Mouse (Mus musculus) left cerebral cortex, postnatal 14 days (tissue): Measurements from ENCODE around the gene Clip4. TPM values are rescaled to one million over a fixed set of nuclear protein-coding genes. Genes with fewer than 3 reads are reported as not detected.
A peak's percentile ranks its signal among the peaks of the same experiment; 100 is the strongest.
"Not testable (repeated sequence)": the region's sequence is repeated elsewhere in the genome, so short reads cannot be mapped to it uniquely, and the experiment has no call there.

Experiments
- DNase-seq, 2 experiments: peaks; one replicate each; pipeline ENCODE4 v3.0.0; 2021 to 2022; ENCODE audit warnings: low spot score in 2 of 2, mixed read lengths in 1 of 2
- intact Hi-C: fragments of 180-260 bp; cut with DNase I; formaldehyde crosslinking; loops from one replicate; pipeline ENCODE4 v1.15.1; 2025
- long read RNA-seq, 2 experiments: library from polyadenylated mRNA; stranded (forward); transcript quantifications; one replicate each; pipeline ENCODE4 v2.0.0; 2021
- total RNA-seq, 2 experiments: library from RNA; stranded (reverse); gene quantifications; 2 replicates each; pipeline ENCODE4 v1.2.3; 2021

Clip4 gene
- total RNA-seq: 10 to 100 TPM; 53.4 to 54.2 TPM
- long read RNA-seq, experiment 1, partial matches to known transcripts: 27 of 42 reads
- long read RNA-seq, experiment 1, other reads (novel, unspliced or antisense): 15 of 42 reads
- long read RNA-seq, experiment 2, partial matches to known transcripts: 3 of 37 reads
- long read RNA-seq, experiment 2, other reads (novel, unspliced or antisense): 34 of 37 reads

GRCm38 (mm10) chr17:71768173-71768572 lies at the start of gene Clip4:
Clip4 (plus strand) TSS chr17:71768473.
- intact Hi-C loops, DNase-seq: not testable (repeated sequence)

GRCm38 (mm10) chr17:71720434-71720833 lies 47.8 kb upstream of the Clip4 start:
- no peak for DNase-seq
- intact Hi-C loops: no loop called here

- no peak for DNase-seq
- intact Hi-C loops: no loop called here
Measured at GRCm38 (mm10) chr17:71721019-71721418, 47.3 kb upstream of the Clip4 start.

DNA sequence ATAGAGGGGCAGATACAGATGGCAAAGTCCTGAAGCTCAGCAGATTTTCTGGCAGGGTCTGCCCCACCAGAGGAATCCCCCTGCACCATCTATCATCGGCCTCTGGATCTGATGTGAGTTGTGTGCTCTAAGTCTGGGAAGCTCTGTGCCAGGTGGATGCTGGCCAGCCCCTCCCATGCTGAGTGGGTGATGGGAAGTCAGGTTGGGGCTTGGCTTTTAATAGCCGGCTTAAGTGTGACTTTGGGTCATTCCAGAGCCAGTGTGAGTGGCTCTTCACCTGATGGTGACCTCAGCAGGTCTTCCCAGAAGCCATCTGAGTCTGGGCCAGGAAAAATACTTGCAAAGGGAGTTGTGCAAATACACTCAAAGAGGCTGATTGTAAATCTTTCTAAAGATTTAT lies 37.6 kb upstream of the Clip4 start:
- intact Hi-C loops: no loop called here
- no peak for DNase-seq

- no peak for DNase-seq
- intact Hi-C loops: no loop called here
Measured at GRCm38 (mm10) chr17:71736442-71736841, 31.8 kb upstream of the Clip4 start.

DNA sequence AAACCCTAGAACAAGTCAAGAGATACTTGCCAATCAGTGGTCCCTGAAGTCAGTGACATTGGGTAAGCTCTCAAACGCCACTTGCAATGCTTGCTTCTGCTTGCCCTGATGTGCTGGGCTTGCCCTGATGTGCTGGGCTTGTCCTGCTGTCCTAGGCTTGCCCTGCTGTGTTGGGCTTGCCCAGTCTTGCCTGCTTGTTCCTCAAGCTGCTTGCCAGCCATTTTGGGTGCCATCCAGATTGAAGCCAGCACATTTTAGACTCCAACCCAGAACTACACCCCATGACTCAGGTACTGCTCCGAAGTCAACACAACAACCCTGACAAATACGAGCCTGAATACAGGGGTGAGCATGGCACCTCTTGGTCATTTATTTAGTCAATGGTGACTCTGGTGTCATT lies 26.1 kb upstream of the Clip4 start:
- no peak for DNase-seq
- intact Hi-C loops: no loop called here

DNA sequence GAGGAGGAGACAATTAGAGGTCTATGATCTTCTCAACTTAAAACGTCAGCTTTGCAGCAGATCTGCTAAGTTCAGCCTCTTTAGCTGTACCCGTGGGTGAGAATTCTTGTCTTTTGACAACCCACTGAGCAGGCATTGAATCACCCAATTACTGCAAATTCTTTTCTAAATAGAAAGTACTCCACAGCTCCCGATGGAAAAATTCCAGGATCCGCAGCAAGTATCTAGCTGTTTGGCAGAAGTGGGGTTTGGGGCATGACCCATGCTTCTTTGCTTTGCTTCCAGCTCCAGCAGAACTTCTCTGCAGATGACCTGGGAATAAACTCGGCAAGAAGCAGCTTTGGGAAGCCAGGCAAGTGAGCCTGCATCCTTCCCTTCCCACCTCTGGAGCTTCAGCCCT lies 25.3 kb upstream of the Clip4 start:
- intact Hi-C loops: no loop called here
- peak; percentile 58 to 63 for DNase-seq

DNA sequence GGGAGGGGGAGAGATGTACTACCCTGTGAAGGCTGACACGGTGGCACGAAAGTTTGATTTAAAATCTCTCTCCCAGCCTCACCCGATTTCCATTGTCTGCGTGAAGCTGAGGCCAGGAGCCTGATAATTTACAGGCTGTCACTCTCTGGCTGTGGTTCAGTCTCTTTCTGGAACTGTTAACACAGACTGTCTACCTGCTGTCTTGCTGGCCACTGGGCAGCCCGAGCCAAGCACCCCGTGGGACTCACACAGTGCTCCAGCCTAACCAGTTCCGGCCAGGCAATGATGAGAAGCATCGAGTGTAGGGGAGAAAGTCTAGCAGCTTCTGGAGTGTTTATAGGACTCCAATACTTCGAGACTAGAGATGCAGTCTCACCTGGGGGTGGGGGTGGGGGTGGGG lies 22.2 kb upstream of the Clip4 start:
- intact Hi-C loops: loop anchor here (5.0 kb wide), 1 partner anchor 36 kb away; no protein-coding TSS in a partner anchor
- DNase-seq: no peak

GRCm38 (mm10) chr17:71747561-71747960 lies 20.7 kb upstream of the Clip4 start:
- intact Hi-C loops: loop anchor here (5.0 kb wide), 1 partner anchor 35 kb away; no protein-coding TSS in a partner anchor
- no peak for DNase-seq

GRCm38 (mm10) chr17:71749616-71750168 lies 18.6 kb upstream of the Clip4 start:
- no peak for DNase-seq
- intact Hi-C loops: loop anchor here (5.0 kb wide), 1 partner anchor 33 kb away; no protein-coding TSS in a partner anchor

DNA sequence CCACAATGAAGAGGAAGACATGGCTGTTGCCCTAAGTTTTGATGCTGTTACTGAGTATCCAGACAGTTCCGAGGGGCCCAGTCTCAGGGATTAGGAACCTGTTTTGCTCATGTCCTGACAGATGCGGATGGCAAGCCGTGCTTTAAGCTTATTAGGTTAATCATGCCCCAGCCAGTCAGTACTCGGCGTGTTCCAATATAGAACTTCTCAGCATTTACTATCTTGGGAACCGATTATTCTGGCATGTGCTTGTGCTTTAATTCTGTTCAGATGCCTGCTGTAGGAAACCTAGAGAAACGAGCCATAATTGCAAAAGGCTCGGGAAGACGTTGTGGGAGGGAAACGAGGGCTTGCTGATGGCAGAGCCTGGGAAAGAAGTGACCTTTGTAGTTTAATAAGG lies 15.4 kb upstream of the Clip4 start, which contains the start of gene Pcare:
Pcare (minus strand) TSS at position 64 of the 400 bp plus-strand sequence.
- peak; percentile 29 to 39 for DNase-seq

DNA sequence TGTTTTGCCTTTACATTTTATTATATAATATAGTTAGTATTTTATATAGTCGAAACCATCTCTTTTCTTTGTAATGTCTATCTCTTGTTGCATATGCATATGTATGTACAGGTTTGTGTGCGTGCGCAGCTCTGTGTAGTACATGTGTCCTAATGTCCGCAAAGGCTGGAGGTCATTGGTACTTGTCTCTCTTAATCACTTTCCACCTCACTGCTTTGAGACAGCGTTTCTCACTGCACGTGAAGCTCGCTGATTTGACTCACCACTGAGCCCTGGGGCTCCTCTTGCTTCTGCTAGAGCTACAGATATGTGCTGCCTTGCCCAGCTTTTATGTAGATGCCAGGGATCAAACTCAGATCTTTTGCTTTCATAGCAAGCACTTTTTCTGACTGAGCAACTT lies 7.7 kb upstream of the Clip4 start:
- DNase-seq: no peak
- intact Hi-C loops: no loop called here

More for the DNA sequence above, 15.4 kb upstream of the Clip4 start, which contains the start of gene Pcare:
- intact Hi-C loops: no loop called here

DNA sequence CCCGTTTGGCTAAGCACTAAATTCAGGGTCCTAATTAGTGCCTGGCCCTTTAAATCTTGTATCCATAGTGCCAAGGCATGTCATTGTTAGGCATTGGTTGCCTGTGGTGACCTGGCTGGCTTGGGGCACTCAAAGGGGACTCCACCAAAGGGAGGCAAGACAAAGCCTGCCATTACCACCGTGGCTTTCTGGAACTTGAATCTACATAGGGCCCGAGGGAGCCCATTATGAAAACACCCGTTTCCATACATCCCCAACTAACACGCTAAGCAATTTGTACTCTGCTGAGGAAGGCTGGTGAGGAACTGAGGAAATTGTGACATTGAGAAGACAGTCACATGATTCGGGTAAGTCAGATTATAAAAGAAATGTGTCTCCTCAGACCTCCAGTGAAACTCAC lies 1.3 kb downstream of the Clip4 start:
- intact Hi-C loops: no loop called here
- no peak for DNase-seq

- DNase-seq: no peak
- intact Hi-C loops: no loop called here
Measured at GRCm38 (mm10) chr17:71770696-71771095, 2.4 kb downstream of the Clip4 start.

- intact Hi-C loops: no loop called here
- no peak for DNase-seq
Measured at GRCm38 (mm10) chr17:71774173-71774572, 5.9 kb downstream of the Clip4 start.

DNA sequence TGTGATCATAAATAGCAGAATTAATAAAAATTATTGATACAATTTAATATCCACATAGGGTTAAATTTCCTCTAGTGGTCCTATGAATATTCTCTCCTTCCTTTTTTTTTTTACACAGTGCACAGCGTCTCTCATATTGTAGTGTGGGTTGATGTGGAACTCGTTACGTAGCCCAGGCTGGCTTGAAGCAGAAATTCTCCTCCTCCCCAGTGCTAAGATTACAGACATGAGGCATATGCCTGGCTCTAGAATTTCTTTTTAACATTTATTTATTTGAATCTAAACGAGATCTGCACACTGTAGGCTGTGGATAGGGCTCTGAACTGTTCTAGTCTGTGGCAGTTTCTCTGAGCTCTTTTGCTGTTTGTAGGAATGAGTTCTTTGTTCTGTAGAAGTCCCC lies 7.0 kb downstream of the Clip4 start:
- intact Hi-C loops: no loop called here
- DNase-seq: no peak

DNA sequence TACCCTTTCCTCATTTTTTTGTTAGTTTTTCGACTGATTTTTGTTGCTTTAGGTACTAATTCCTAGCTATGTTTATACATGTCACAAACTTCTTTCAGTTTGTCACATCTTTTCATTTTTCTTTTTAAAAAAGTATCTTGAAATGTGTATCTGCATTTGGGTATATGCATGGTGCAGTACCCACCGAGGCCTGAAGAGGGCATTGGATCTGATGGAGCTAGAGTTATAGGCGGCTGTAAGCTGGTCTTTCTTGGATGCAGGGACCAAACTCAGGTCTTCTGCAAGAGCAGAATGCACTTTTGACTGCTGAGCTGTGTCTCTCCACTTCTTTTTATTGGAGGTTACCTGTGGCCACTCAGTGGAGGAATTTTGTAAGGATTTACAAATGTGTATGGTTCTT lies 10.4 kb downstream of the Clip4 start:
- intact Hi-C loops: no loop called here
- DNase-seq: no peak

DNA sequence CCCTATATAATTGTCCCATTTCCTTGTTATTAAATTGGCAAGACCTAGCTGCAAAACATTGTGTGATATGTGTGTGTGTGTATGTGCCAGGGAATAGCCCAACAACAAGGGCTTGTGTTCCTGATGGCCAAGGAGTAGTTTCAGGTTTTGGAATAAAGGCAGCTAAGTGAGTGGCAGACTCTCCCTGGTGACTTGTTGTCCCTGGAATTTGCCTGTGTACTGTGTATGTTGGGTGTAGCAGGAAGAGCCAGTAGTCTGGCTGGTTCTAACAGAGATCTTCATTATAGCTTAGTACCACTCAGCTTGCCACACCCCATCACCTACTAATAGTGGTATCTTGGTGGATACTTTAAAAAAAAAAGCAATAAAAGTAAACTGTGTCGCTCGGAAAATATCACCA lies 12.2 kb downstream of the Clip4 start:
- DNase-seq: no peak
- intact Hi-C loops: loop anchor here (5.0 kb wide), 2 partner anchors 33 to 103 kb away; no protein-coding TSS in a partner anchor

DNA sequence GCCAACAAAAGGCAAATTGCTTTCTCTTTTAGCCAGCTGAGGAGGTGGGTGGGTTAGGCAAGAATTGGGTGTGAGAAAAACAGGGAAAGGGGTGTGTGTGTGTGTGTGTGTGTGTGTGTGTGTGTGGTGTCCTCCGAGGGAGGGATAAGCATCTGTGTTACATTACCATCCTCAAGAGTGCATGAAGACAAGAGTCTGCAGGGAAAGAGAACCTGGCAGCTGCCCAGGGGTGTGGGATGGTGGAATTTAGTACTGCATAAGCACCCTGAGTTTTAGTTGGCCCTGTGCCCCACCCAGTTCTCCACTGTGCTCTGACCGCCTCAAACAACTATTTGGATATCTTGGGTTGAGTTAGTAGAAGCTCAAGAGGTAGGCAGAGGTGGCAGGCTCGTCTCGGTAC lies 12.7 kb downstream of the Clip4 start:
- intact Hi-C loops: loop anchor here (5.0 kb wide), 2 partner anchors 34 to 104 kb away; no protein-coding TSS in a partner anchor
- peak; percentile 74 to 86 for DNase-seq

- peak in 1 of 2 experiments; percentile 42 for DNase-seq
- intact Hi-C loops: loop anchor here (5.0 kb wide), 2 partner anchors 35 to 105 kb away; no protein-coding TSS in a partner anchor
Measured at GRCm38 (mm10) chr17:71782242-71782698, 14.0 kb downstream of the Clip4 start.
